Comparison of ENCODE assay signal across 8 mouse cellular contexts in genomic region chr4:129226441-129226963, GRCm38 (mm10). TPM values are rescaled to one million over a fixed set of nuclear protein-coding genes. Genes with fewer than 3 reads are reported as not detected.
DNase-seq lines count a peak whose midpoint lies in the region; ATAC-seq and TF ChIP-seq lines count a peak whose summit lies in the region.

No protein-coding gene starts in this region.

- intact Hi-C loops in heart, postnatal 14 days (cut with DNase I): no loop called here

- peaks cover 55% of the 10 kb centered on the region for H3K79me2 ChIP-seq in myocyte (ENCODE audit: control insufficient read depth, insufficient read depth)

- H3K4me3 ChIP-seq in heart, embryonic 13.5 days: no peak overlapping the region
- no peak overlapping the region for H3K4me3 ChIP-seq in embryonic facial prominence, embryonic 11.5 days (ENCODE audit: low read depth, low read length)
- no peak overlapping the region for H3K4me3 ChIP-seq in myocyte
- H3K4me3 ChIP-seq in heart, embryonic 11.5 days (ENCODE audit: low read depth, low read length): no peak overlapping the region

- no peak for TF ChIP-seq POLR2A in myocyte (IDR thresholded peaks at IDR 0.05; ENCODE audit: insufficient read length, low read depth)

- DNase-seq in heart, postnatal 14 days: no peak
- peak; percentile 50 for DNase-seq in embryonic facial prominence, embryonic 11.5 days (ENCODE audit: low spot score)
- DNase-seq in kidney, adult 18-20 months: peak; percentile 64
- DNase-seq in right cerebral cortex, postnatal 4 days: no peak
- DNase-seq in adrenal gland, postnatal 10 days: no peak

- WGBS in heart, embryonic 13.5 days: 28% methylated on average over 5 of the region's 5 CpGs
- 17% methylated on average over 5 of the region's 5 CpGs for WGBS in embryonic facial prominence, embryonic 11.5 days
- 23% methylated on average over 5 of the region's 5 CpGs for WGBS in heart, embryonic 11.5 days (ENCODE audit: insufficient replicate concordance)

- no peaks in the 10 kb centered on the region for H3K9me3 ChIP-seq in heart, embryonic 13.5 days
- H3K9me3 ChIP-seq in embryonic facial prominence, embryonic 11.5 days (replicated peaks; ENCODE audit: control insufficient read depth, low read length): no peaks in the 10 kb centered on the region
- no peaks in the 10 kb centered on the region for H3K9me3 ChIP-seq in heart, embryonic 11.5 days (replicated peaks; ENCODE audit: control insufficient read depth, low read length)

- no peak overlapping the region for H3K27ac ChIP-seq in heart, embryonic 13.5 days (replicated peaks)
- H3K27ac ChIP-seq in embryonic facial prominence, embryonic 11.5 days (replicated peaks; ENCODE audit: low read depth, low read length): no peak overlapping the region
- H3K27ac ChIP-seq in heart, embryonic 11.5 days (ENCODE audit: low read depth, low read length): no peak overlapping the region

- peaks cover 47% of the 10 kb centered on the region for H3K4me1 ChIP-seq in heart, embryonic 13.5 days
- H3K4me1 ChIP-seq in embryonic facial prominence, embryonic 11.5 days (ENCODE audit: control insufficient read depth, insufficient read depth, low read length): peaks cover 26% of the 10 kb centered on the region
- peaks cover 28% of the 10 kb centered on the region for H3K4me1 ChIP-seq in heart, embryonic 11.5 days (ENCODE audit: control insufficient read depth, insufficient read depth, low read length)

- no peak overlapping the region for H3ac ChIP-seq in myocyte (ENCODE audit: control insufficient read depth, insufficient read length)

- peak overlapping the region; percentile 60 for H3K4me2 ChIP-seq in heart, embryonic 13.5 days
- peak overlapping the region; percentile 34 for H3K4me2 ChIP-seq in embryonic facial prominence, embryonic 11.5 days (ENCODE audit: low read depth, low read length)
- H3K4me2 ChIP-seq in myocyte (ENCODE audit: low read depth): peak overlapping the region; percentile 19
- no peak overlapping the region for H3K4me2 ChIP-seq in heart, embryonic 11.5 days

- H3K36me3 ChIP-seq in heart, embryonic 13.5 days: peaks cover 3% of the 10 kb centered on the region; the same call in 1 of the 2 replicates
- no peaks in the 10 kb centered on the region for H3K36me3 ChIP-seq in embryonic facial prominence, embryonic 11.5 days (replicated peaks; ENCODE audit: control insufficient read depth, insufficient read depth, low read depth, low read length)
- peaks cover 7% of the 10 kb centered on the region for H3K36me3 ChIP-seq in myocyte (ENCODE audit: control insufficient read depth, insufficient read depth)
- no peaks in the 10 kb centered on the region for H3K36me3 ChIP-seq in heart, embryonic 11.5 days (ENCODE audit: control insufficient read depth, insufficient read depth, low read length)

- no peak for ATAC-seq in heart, embryonic 13.5 days (ENCODE audit: extremely low read depth, insufficient number of reproducible peaks, low FRiP score, low TSS enrichment)
- ATAC-seq in embryonic facial prominence, embryonic 11.5 days (replicated peaks; ENCODE audit: insufficient number of reproducible peaks, low FRiP score, low TSS enrichment, low read depth): 0 out of 2 replicates have a peak, but pooled peaks have one; percentile 29
- ATAC-seq in heart, embryonic 11.5 days (replicated peaks; ENCODE audit: insufficient number of reproducible peaks, low FRiP score, low TSS enrichment): no peak

- 0 out of 2 replicates have a peak overlapping the region, but pooled peaks have one; percentile 68 for H3K9ac ChIP-seq in heart, embryonic 13.5 days
- no peak overlapping the region; the same call in 1 of the 2 replicates for H3K9ac ChIP-seq in embryonic facial prominence, embryonic 11.5 days (replicated peaks; ENCODE audit: low read length)
- H3K9ac ChIP-seq in heart, embryonic 11.5 days (ENCODE audit: low read depth, low read length): no peak overlapping the region

- peaks cover 99% of the 10 kb centered on the region for H3K27me3 ChIP-seq in heart, embryonic 13.5 days (replicated peaks)
- H3K27me3 ChIP-seq in embryonic facial prominence, embryonic 11.5 days (ENCODE audit: control insufficient read depth, insufficient read depth, low read length): peaks cover 6% of the 10 kb centered on the region; the same call in 1 of the 2 replicates
- H3K27me3 ChIP-seq in myocyte (ENCODE audit: control insufficient read depth, insufficient read depth, insufficient read length): no peaks in the 10 kb centered on the region
- peaks cover 97% of the 10 kb centered on the region for H3K27me3 ChIP-seq in heart, embryonic 11.5 days (ENCODE audit: control insufficient read depth, insufficient read depth, low read length)

TF ChIP-seq in myocyte, 11 proteins besides CTCF, POLR2A, EP300 and RAD21:
- TF ChIP-seq USF1 (IDR thresholded peaks at IDR 0.05; ENCODE audit: low read depth): peak; percentile 54
- no peak for TF ChIP-seq POLR2AphosphoS2 (IDR thresholded peaks at IDR 0.05; ENCODE audit: insufficient read length, low read depth)

RNA-seq across cellular contexts. Expression of gene C77080, which starts 34.7 kb away (rescaled TPM):
- 1.8 and 2.3 TPM in 2 replicates for polyA plus RNA-seq in heart, embryonic 13.5 days (2015; fragmentation: Nextera tagmentation; extraction: Ambion mirVana)
- 1 to 10 TPM; 4.8 to 5.7 TPM for total RNA-seq in heart, postnatal 14 days (2021)
- polyA plus RNA-seq in embryonic facial prominence, embryonic 11.5 days (2014; fragmentation: Nextera tagmentation; extraction: Ambion mirVana): 2.4 and 2.5 TPM in 2 replicates
- 25.4 TPM for polyA plus RNA-seq in myocyte (2012; fragmentation: generic; extraction: Trizol)
- 10 to 100 TPM; 16.5 to 16.6 TPM for total RNA-seq in adrenal gland, postnatal 10 days (2021)
- 0.76 and 1.5 TPM in 2 replicates for polyA plus RNA-seq in heart, embryonic 11.5 days (2014; fragmentation: Nextera tagmentation; extraction: Ambion mirVana)

RNA-seq across cellular contexts. Expression of gene Yars, which starts 36.9 kb away (rescaled TPM):
- polyA plus RNA-seq in heart, embryonic 13.5 days (2015; fragmentation: Nextera tagmentation; extraction: Ambion mirVana): 49.8 and 52.0 TPM in 2 replicates
- 10 to 100 TPM; 26.5 to 30.5 TPM for total RNA-seq in heart, postnatal 14 days (2021)
- polyA plus RNA-seq in embryonic facial prominence, embryonic 11.5 days (2014; fragmentation: Nextera tagmentation; extraction: Ambion mirVana): 91.1 and 95.3 TPM in 2 replicates
- 183 TPM for polyA plus RNA-seq in myocyte (2012; fragmentation: generic; extraction: Trizol)
- total RNA-seq in adrenal gland, postnatal 10 days (2021): 10 to 100 TPM; 63.8 to 68.1 TPM
- 54.9 and 55.4 TPM in 2 replicates for polyA plus RNA-seq in heart, embryonic 11.5 days (2014; fragmentation: Nextera tagmentation; extraction: Ambion mirVana)

RNA-seq across cellular contexts. Expression of gene S100pbp, which starts 37.0 kb away (rescaled TPM):
- polyA plus RNA-seq in heart, embryonic 13.5 days (2015; fragmentation: Nextera tagmentation; extraction: Ambion mirVana): 12.3 and 14.3 TPM in 2 replicates
- total RNA-seq in heart, postnatal 14 days (2021): 10 to 100 TPM; 16.7 to 17.7 TPM
- 22.8 and 24.5 TPM in 2 replicates for polyA plus RNA-seq in embryonic facial prominence, embryonic 11.5 days (2014; fragmentation: Nextera tagmentation; extraction: Ambion mirVana)
- 7.8 TPM for polyA plus RNA-seq in myocyte (2012; fragmentation: generic; extraction: Trizol)
- total RNA-seq in adrenal gland, postnatal 10 days (2021): 10 to 100 TPM; 26.9 to 29.6 TPM
- polyA plus RNA-seq in heart, embryonic 11.5 days (2014; fragmentation: Nextera tagmentation; extraction: Ambion mirVana): 18.6 and 18.7 TPM in 2 replicates

Comparison
In these comparisons a context has a peak if more than half of its experiments do, and no peak if none do; other contexts are left out.
1. DNase-seq: peak in embryonic facial prominence, embryonic 11.5 days (single experiment) and kidney, adult 18-20 months (single experiment); none in heart, postnatal 14 days (0 of 2), right cerebral cortex, postnatal 4 days (single experiment) and adrenal gland, postnatal 10 days (single experiment).